Mouse (Mus musculus): Measurements from ENCODE around the gene Dock8. TPM values are rescaled to one million over a fixed set of nuclear protein-coding genes. Genes with fewer than 3 reads are reported as not detected.

Dock8 gene
- polyA plus RNA-seq, 1 experiment from 2014 or later = 2.9 TPM

DNA sequence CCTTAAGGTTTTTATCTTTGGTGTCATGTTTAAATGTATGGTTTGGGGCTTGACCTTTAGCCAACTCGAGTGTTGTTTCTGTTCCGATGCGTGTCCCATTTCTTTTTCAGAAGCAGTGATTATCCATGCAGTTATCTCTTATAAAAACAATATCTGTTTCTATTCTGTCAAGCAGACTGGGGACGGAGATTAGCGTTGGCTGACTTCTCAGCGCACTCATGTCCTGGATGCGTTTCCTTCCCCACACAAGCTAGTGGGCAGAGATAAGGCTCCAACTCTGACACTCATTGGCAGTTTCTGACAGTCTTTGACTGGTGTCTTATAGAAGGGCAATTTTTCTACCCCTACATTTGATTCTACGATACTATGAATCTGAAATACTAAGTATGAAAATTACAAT lies 69.2 kb downstream of the Dock8 start:
- 70% methylated on average over 8 of the region's 8 CpGs for WGBS
- Histone ChIP-seq H3K27ac (no peak overlapping the region), H3K9ac (no peak overlapping the region), H3K36me3 (no peaks in the 10 kb centered on the region), H3K4me1 (no peaks in the 10 kb centered on the region), H3K9me3 (no peaks in the 10 kb centered on the region), H3K4me2 (replicated peaks) (no peak overlapping the region), H3K4me3 (no peak overlapping the region), H3K27me3 (no peaks in the 10 kb centered on the region)
- ATAC-seq (ENCODE audit: insufficient number of reproducible peaks, insufficient read depth, low FRiP score, low TSS enrichment) = no peak

GRCm38 (mm10) chr19:25072521-25072920 lies 73.2 kb downstream of the Dock8 start:
- 93% methylated on average over 9 of the region's 9 CpGs for WGBS
- H3K36me3 ChIP-seq = no peaks in the 10 kb centered on the region
- H3K4me3 ChIP-seq = no peak overlapping the region
- no peak overlapping the region for H3K9ac ChIP-seq
- no peak overlapping the region for H3K4me2 ChIP-seq (replicated peaks)
- H3K27me3 ChIP-seq = no peaks in the 10 kb centered on the region
- no peak for ATAC-seq (ENCODE audit: insufficient number of reproducible peaks, insufficient read depth, low FRiP score, low TSS enrichment)
- no peaks in the 10 kb centered on the region for H3K4me1 ChIP-seq
- no peak overlapping the region for H3K27ac ChIP-seq
- H3K9me3 ChIP-seq = no peaks in the 10 kb centered on the region

DNA sequence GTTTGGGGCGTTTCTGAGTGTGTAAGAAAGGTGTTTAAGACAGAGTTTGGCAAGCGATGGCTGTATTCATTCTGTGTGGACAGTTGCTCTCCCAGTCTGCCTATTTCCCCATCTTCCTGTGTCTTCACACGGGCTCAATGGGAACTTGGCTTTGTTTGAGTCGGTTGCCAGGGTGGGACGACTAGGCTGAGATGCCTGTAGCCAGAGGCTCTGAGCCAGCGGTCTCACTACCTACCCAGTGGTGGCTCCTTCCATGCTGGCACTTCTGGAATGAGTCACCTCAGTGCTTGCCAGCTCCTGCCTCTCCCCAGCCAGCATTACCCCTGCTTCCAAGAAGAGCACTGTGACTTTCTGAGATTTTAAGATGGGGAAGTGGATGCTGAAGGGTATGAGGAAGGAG lies 75.4 kb downstream of the Dock8 start:
- Histone ChIP-seq H3K36me3 (no peaks in the 10 kb centered on the region), H3K4me1 (no peaks in the 10 kb centered on the region), H3K4me2 (replicated peaks) (no peak overlapping the region), H3K9me3 (no peaks in the 10 kb centered on the region), H3K4me3 (no peak overlapping the region), H3K27me3 (no peaks in the 10 kb centered on the region), H3K27ac (no peak overlapping the region), H3K9ac (no peak overlapping the region)
- 77% methylated on average over 6 of the region's 6 CpGs for WGBS
- ATAC-seq (ENCODE audit: insufficient number of reproducible peaks, insufficient read depth, low FRiP score, low TSS enrichment) = no peak

- Histone ChIP-seq H3K27me3 (no peaks in the 10 kb centered on the region), H3K9ac (no peak overlapping the region), H3K4me1 (no peaks in the 10 kb centered on the region), H3K36me3 (no peaks in the 10 kb centered on the region), H3K9me3 (no peaks in the 10 kb centered on the region), H3K27ac (no peak overlapping the region), H3K4me3 (no peak overlapping the region), H3K4me2 (replicated peaks) (no peak overlapping the region)
- ATAC-seq (ENCODE audit: insufficient number of reproducible peaks, insufficient read depth, low FRiP score, low TSS enrichment) = no peak
- 67% methylated on average over 7 of the region's 7 CpGs for WGBS
These were observed 78.3 kb downstream of the Dock8 start for GRCm38 (mm10) chr19:25077636-25078035.

DNA sequence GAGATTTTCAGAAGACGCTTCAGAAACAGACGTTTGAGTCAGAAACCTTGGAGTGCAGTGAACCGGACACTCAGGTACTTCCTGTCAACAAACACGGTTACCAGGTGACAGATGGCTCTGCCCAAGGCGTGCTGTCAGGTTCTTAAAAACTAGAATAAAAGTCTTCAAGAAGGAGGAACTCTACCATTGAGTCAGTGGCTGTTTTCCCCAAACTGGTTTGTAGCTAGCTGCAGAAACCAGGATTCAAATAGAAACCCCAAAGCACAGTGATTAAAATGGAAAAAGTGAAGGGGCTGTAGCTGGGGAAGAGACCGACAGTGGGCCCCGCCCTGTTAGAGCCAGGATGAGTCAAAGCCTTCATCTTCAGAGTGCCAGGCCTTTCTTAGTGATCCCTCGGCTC lies 78.8 kb downstream of the Dock8 start:
- Histone ChIP-seq H3K4me1 (no peaks in the 10 kb centered on the region), H3K4me2 (replicated peaks) (no peak overlapping the region), H3K9ac (no peak overlapping the region), H3K4me3 (no peak overlapping the region), H3K9me3 (no peaks in the 10 kb centered on the region), H3K36me3 (no peaks in the 10 kb centered on the region), H3K27ac (no peak overlapping the region), H3K27me3 (no peaks in the 10 kb centered on the region)
- ATAC-seq (ENCODE audit: insufficient number of reproducible peaks, insufficient read depth, low FRiP score, low TSS enrichment) = no peak
- 72% methylated on average over 8 of the region's 8 CpGs for whole genome bisulfite sequencing

DNA sequence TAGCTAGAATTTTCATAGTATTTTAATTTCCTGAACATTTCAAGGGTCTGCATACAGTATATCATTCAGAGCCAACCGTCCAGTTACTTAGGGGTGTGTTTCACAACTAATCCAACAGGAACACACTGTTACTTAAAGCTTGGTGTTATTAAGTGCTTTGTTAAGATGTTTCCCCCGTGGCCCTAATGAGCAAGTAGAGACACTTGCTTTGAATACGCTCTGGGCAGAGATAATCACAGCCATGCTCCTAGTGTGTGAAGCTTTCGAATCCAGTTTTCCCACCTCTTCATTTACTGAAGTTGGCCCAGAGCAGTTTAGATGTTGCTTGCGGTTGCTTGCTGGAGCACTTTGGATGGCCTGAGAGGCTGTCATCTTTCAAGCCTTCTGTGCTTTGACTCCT lies 80.8 kb downstream of the Dock8 start:
- Histone ChIP-seq H3K9me3 (no peaks in the 10 kb centered on the region), H3K4me1 (no peaks in the 10 kb centered on the region), H3K27ac (no peak overlapping the region), H3K36me3 (no peaks in the 10 kb centered on the region), H3K4me2 (replicated peaks) (no peak overlapping the region), H3K27me3 (no peaks in the 10 kb centered on the region), H3K4me3 (no peak overlapping the region), H3K9ac (no peak overlapping the region)
- ATAC-seq (ENCODE audit: insufficient number of reproducible peaks, insufficient read depth, low FRiP score, low TSS enrichment) = no peak
- 81% methylated on average over 5 of the region's 5 CpGs for WGBS

GRCm38 (mm10) chr19:25082839-25083238 lies 83.5 kb downstream of the Dock8 start:
- Histone ChIP-seq H3K4me3 (no peak overlapping the region), H3K36me3 (no peaks in the 10 kb centered on the region), H3K9me3 (no peaks in the 10 kb centered on the region), H3K4me2 (replicated peaks) (no peak overlapping the region), H3K4me1 (no peaks in the 10 kb centered on the region), H3K9ac (no peak overlapping the region), H3K27me3 (no peaks in the 10 kb centered on the region), H3K27ac (no peak overlapping the region)
- 88% methylated on average over 2 of the region's 2 CpGs for WGBS
- ATAC-seq (ENCODE audit: insufficient number of reproducible peaks, insufficient read depth, low FRiP score, low TSS enrichment) = no peak

GRCm38 (mm10) chr19:25087181-25087580 lies 87.8 kb downstream of the Dock8 start:
- H3K4me3 ChIP-seq = no peak overlapping the region
- H3K27me3 ChIP-seq = no peaks in the 10 kb centered on the region
- 62% methylated on average over 7 of the region's 7 CpGs for WGBS
- no peak for ATAC-seq (ENCODE audit: insufficient number of reproducible peaks, insufficient read depth, low FRiP score, low TSS enrichment)
- H3K36me3 ChIP-seq = no peaks in the 10 kb centered on the region
- H3K4me1 ChIP-seq = no peaks in the 10 kb centered on the region
- H3K9ac ChIP-seq = no peak overlapping the region
- no peak overlapping the region for H3K4me2 ChIP-seq (replicated peaks)
- no peak overlapping the region for H3K27ac ChIP-seq
- H3K9me3 ChIP-seq = no peaks in the 10 kb centered on the region

DNA sequence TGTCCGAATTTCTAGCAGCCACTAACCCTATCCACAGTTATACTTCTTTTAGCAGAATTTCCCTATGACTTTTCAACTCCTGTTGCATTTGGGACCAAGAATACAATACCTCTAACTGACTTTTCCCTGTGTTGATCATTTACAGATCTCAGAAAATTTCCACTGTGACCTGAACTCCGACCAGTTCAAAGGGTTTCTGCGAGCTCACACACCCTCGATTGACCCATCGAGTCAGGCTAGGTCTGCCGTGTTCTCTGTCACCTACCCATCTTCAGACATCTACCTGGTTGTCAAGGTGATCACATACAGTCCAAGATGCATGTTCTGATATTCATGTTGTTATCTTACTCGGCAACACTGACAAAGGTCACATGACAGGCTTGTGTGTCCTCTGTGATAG lies 90.4 kb downstream of the Dock8 start:
- ATAC-seq (ENCODE audit: insufficient number of reproducible peaks, insufficient read depth, low FRiP score, low TSS enrichment) = no peak
- H3K27me3 ChIP-seq = no peaks in the 10 kb centered on the region
- no peaks in the 10 kb centered on the region for H3K9me3 ChIP-seq
- H3K36me3 ChIP-seq = no peaks in the 10 kb centered on the region
- H3K4me2 ChIP-seq (replicated peaks) = no peak overlapping the region
- 89% methylated on average over 7 of the region's 7 CpGs for WGBS
- no peak overlapping the region for H3K4me3 ChIP-seq
- no peak overlapping the region for H3K9ac ChIP-seq
- no peak overlapping the region for H3K27ac ChIP-seq
- no peaks in the 10 kb centered on the region for H3K4me1 ChIP-seq

- H3K27ac ChIP-seq = no peak overlapping the region
- 42% methylated on average over 3 of the region's 3 CpGs for whole genome bisulfite sequencing
- no peaks in the 10 kb centered on the region for H3K27me3 ChIP-seq
These were observed 95.8 kb downstream of the Dock8 start for GRCm38 (mm10) chr19:25095135-25095534.

DNA sequence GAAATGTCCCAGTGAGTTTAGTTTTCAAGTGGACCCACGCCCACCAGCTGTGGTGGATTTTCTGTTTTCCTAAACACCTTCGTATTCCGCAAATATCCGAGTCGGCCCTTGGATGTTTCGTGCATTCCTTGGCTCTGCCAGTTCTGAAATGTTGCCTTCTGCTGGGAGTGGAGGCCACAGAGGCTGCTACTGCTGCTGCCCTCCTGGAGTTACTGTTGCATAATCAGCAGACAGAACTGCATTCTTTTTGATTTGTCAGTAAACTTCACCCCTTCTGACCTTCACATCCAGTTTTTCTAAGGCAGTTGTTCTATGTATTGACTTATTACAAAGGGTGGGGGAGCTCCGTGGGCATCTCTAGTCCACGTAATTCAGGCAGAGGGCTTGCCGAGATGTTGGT lies 97.0 kb downstream of the Dock8 start:
- Histone ChIP-seq H3K27me3 (no peaks in the 10 kb centered on the region), H3K4me3 (no peak overlapping the region), H3K9me3 (no peaks in the 10 kb centered on the region), H3K36me3 (no peaks in the 10 kb centered on the region), H3K4me1 (peaks cover 17% of the 10 kb centered on the region), H3K4me2 (replicated peaks) (no peak overlapping the region), H3K27ac (no peak overlapping the region), H3K9ac (no peak overlapping the region)
- WGBS = 71% methylated on average over 9 of the region's 9 CpGs
- no peak for ATAC-seq (ENCODE audit: insufficient number of reproducible peaks, insufficient read depth, low FRiP score, low TSS enrichment)

More at GRCm38 (mm10) chr19:25095135-25095534, 95.8 kb downstream of the Dock8 start:
- no peaks in the 10 kb centered on the region for H3K9me3 ChIP-seq
- ATAC-seq (ENCODE audit: insufficient number of reproducible peaks, insufficient read depth, low FRiP score, low TSS enrichment) = no peak
- no peaks in the 10 kb centered on the region for H3K36me3 ChIP-seq
- H3K4me3 ChIP-seq = no peak overlapping the region
- H3K4me1 ChIP-seq = peaks cover 17% of the 10 kb centered on the region
- no peak overlapping the region for H3K9ac ChIP-seq
- H3K4me2 ChIP-seq (replicated peaks) = no peak overlapping the region

DNA sequence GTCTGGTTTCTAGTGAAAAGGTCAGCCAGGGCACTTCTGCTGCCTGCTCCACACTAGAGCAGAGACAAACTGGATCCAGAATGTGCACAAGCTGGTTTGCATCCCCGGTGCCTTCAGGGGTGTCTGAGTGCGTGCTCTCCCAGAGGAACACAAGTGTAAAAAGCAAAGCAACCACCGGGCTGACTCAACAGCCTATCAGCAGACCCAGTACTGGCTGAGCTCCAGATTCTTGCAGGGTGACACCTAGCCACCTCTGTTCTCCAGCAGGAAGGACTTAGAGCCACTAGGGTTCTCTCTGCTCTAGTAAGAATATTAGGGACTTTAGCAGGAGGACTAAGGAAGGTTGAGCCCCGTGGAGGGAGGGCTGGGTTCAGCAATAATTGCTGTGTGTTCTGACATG lies 97.7 kb downstream of the Dock8 start:
- H3K4me2 ChIP-seq (replicated peaks) = no peak overlapping the region
- H3K9me3 ChIP-seq = no peaks in the 10 kb centered on the region
- H3K4me1 ChIP-seq = peaks cover 17% of the 10 kb centered on the region
- no peaks in the 10 kb centered on the region for H3K36me3 ChIP-seq
- H3K27ac ChIP-seq = no peak overlapping the region
- H3K4me3 ChIP-seq = no peak overlapping the region
- no peaks in the 10 kb centered on the region for H3K27me3 ChIP-seq
- no peak for ATAC-seq (ENCODE audit: insufficient number of reproducible peaks, insufficient read depth, low FRiP score, low TSS enrichment)
- 36% methylated on average over 4 of the region's 4 CpGs for WGBS
- H3K9ac ChIP-seq = no peak overlapping the region

DNA sequence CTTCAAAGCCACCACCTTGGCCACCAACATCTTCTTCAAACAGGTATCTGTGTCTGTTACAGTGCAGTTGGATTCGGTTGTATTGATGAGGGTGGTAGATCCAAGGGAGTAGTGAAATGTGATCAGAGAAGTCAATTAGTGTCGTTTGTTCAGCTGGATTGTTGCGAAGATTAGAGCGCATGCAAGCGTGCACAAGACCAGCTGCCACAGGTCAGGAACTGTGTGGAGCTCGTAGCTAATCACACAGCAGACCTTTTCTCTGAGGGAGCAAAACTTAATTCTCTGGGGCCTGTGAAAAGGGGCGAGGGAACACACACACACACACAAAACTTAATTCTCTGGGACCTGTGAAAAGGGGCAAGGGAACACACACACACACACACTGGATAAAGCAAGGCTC lies 98.2 kb downstream of the Dock8 start:
- no peak overlapping the region for H3K4me3 ChIP-seq

More for the DNA sequence above, 98.2 kb downstream of the Dock8 start:
- H3K4me1 ChIP-seq = peaks cover 17% of the 10 kb centered on the region
- no peak for ATAC-seq (ENCODE audit: insufficient number of reproducible peaks, insufficient read depth, low FRiP score, low TSS enrichment)
- no peak overlapping the region for H3K4me2 ChIP-seq (replicated peaks)
- H3K27ac ChIP-seq = no peak overlapping the region
- no peaks in the 10 kb centered on the region for H3K27me3 ChIP-seq
- H3K9ac ChIP-seq = no peak overlapping the region
- no peaks in the 10 kb centered on the region for H3K9me3 ChIP-seq
- H3K36me3 ChIP-seq = no peaks in the 10 kb centered on the region
- 27% methylated on average over 7 of the region's 7 CpGs for WGBS

Measured in embryonic facial prominence, embryonic 12.5 days (tissue).